Mouse (Mus musculus): ENCODE results near the gene Dph2.

DNA sequence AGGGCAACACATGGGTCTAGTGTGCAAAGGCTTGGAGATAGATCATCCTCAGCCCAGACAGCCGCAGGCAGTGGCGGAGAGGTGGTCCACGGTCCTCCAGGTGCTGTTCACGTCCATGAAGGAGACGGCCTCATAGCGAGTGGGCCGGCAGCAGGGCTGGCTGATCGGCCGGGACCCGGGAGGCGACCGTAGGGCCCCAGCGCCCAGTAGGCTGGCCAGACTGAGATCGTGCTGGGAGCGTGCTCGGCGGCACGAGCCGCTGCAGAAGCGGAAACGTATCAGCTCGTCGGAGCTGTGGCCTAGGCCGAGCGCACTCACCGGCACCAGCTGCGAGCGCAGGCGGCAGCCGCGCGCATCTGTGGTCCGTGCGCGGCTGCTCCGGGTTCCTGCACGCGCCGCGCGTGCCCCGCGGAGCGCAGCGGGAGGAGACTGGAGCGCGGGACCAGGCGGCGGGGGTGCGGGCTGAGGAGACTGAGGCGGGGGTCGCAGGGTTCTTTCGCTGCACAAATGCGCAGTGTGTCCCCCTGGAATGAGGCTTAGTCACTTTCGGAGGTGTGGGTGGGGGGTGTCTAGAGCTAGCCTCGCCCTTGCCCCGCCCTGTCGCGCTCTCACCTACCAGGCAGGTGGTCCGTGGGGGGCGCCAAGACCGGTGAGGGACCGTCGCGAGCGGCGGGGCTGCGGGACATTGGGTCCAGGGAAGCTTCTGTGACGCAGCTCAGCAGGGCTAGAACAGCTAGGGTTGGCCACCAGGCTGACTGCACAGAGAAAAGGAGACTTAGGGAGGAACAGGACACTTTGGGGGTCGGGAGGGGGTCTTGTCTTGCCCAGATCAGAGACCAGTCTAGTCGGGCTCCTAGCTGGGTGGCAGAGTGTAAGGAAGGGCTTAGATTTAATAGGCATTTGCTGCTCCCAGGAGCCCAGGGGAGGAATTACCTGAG is 35.0 kb upstream of the Dph2 start:
- TF ChIP-seq CTCF (IDR thresholded peaks at IDR 0.05; ENCODE audit: control insufficient read depth, insufficient read depth, insufficient replicate concordance, low read depth, low read length) (no peak), POLR2A (IDR thresholded peaks at IDR 0.05; ENCODE audit: control insufficient read depth, low read depth, low read length) (no peak)
